Comparison of ENCODE assay signal across 21 mouse cellular contexts in the genomic region with DNA sequence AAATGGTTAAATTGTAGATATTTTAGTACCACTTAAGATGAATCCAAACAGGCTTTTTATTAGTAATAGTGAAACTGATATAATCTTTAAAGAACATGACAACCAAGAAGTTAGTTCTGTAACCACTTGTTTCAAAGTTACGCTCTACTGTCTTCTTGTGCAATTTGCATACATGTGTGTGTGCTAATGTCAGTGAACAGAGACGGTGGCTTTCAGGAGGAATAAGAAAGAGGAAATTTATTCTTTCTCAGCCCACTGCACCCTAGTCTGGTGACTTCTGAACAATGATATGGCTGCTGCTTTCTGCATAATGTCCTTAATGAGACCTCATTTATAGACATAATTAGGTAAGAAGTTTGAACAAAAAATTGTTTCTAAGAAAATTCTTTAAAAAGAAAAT. TPM values are rescaled to one million over a fixed set of nuclear protein-coding genes. Genes with fewer than 3 reads are reported as not detected.
DNase-seq lines count a peak whose midpoint lies in the region; ATAC-seq lines count a peak whose summit lies in the region.
"Had no signal": no experiment of that assay in that cellular context is flagged by ENCODE, and none has a peak within 500 bp of the region (broad histone marks: within the 10 kb centered on the region; RNA-seq: fewer than 3 reads in every experiment).

No protein-coding gene starts in this region.

- H3K27ac ChIP-seq in forebrain, embryonic 12.5 days, result no peak overlapping the region
- H3K27ac ChIP-seq: embryonic facial prominence, embryonic 13.5 days; gastrocnemius, adult 2 months; heart, embryonic 10.5 days; hindbrain, embryonic 12.5 days had no signal

- no peak overlapping the region for H3K9ac ChIP-seq in forebrain, embryonic 12.5 days
- H3K9ac ChIP-seq: embryonic facial prominence, embryonic 13.5 days; hindbrain, embryonic 12.5 days had no signal

- no peak overlapping the region for H3K4me2 ChIP-seq in forebrain, embryonic 12.5 days
- H3K4me2 ChIP-seq: embryonic facial prominence, embryonic 13.5 days; hindbrain, embryonic 12.5 days had no signal

- ATAC-seq in common myeloid progenitor, adult 5-6 weeks (replicated peaks; ENCODE audit: low read depth, poor library complexity, severe bottlenecking), result 0 out of 2 replicates have a peak, but pooled peaks have one; percentile 52
- ATAC-seq in megakaryocyte progenitor cell, adult 5-6 weeks (replicated peaks; ENCODE audit: poor library complexity), result peak; percentile 93
- ATAC-seq in forebrain, embryonic 12.5 days (ENCODE audit: low FRiP score), result no peak
- ATAC-seq: forebrain, embryonic 14.5 days; hindbrain, embryonic 16.5 days had no signal

- no peaks in the 10 kb centered on the region for H3K9me3 ChIP-seq in forebrain, embryonic 12.5 days
- H3K9me3 ChIP-seq: embryonic facial prominence, embryonic 13.5 days; heart, embryonic 10.5 days; hindbrain, embryonic 12.5 days had no signal

- DNase-seq in lung, postnatal 36 days, result peak; percentile 39
- no peak for DNase-seq in lung, postnatal 4 days
- no peak for DNase-seq in adrenal gland, adult 8-10 months
- DNase-seq: adrenal gland, postnatal 14 days; cerebellum, adult 11-12 months; cerebellum, adult 9-10 months; cerebellum, postnatal 25 days; gastrocnemius, adult 2 months; gastrocnemius, postnatal 25 days; heart, adult 18-20 months; heart, postnatal 10 days; heart, postnatal 4 days had no signal

- H3K36me3 ChIP-seq in forebrain, embryonic 12.5 days (replicated peaks), result no peaks in the 10 kb centered on the region
- H3K36me3 ChIP-seq: heart, embryonic 10.5 days; hindbrain, embryonic 12.5 days had no signal

- no peaks in the 10 kb centered on the region for H3K4me1 ChIP-seq in forebrain, embryonic 12.5 days
- H3K4me1 ChIP-seq: embryonic facial prominence, embryonic 13.5 days; heart, embryonic 10.5 days; hindbrain, embryonic 12.5 days had no signal

- 74% methylated on average over 2 of the region's 2 CpGs for WGBS in forebrain, embryonic 12.5 days

- H3K4me3 ChIP-seq in forebrain, embryonic 12.5 days (replicated peaks), result no peak overlapping the region
- H3K4me3 ChIP-seq: embryonic facial prominence, embryonic 13.5 days; gastrocnemius, adult 2 months; heart, embryonic 10.5 days; hindbrain, embryonic 12.5 days had no signal

- H3K27me3 ChIP-seq in forebrain, embryonic 12.5 days, result no peaks in the 10 kb centered on the region
- H3K27me3 ChIP-seq: embryonic facial prominence, embryonic 13.5 days; hindbrain, embryonic 12.5 days had no signal

RNA-seq across cellular contexts. Expression of a gene that starts 7.1 kb away (rescaled TPM):
- 5.9 and 7.2 TPM in 2 replicates for total RNA-seq in common myeloid progenitor, adult 5-6 weeks (2017)
- total RNA-seq in megakaryocyte progenitor cell, adult 5-6 weeks (2015), result 20.6 and 22.8 TPM in 2 replicates
- total RNA-seq in megakaryocyte progenitor cell, adult 5-6 weeks (2017), result 13.5 and 24.9 TPM in 2 replicates
- total RNA-seq in adrenal gland, adult 8-10 months (2022), result 10 to 100 TPM; 16.4 to 99.1 (median 40.1) TPM
- polyA plus RNA-seq in forebrain, embryonic 12.5 days (2016; fragmentation: Nextera tagmentation; extraction: Ambion mirVana), result 3.3 and 3.6 TPM in 2 replicates
- total RNA-seq: MEL had no signal
